Mouse (Mus musculus) MEL-GATA-1-ER (cell line): ENCODE data around the gene Zfp410.

Experiments
- DNase-seq: peaks from one replicate; pipeline ENCODE4 v3.0.0-alpha.2; 2012; ENCODE audit warnings: low read depth; ENCODE audit errors: extremely low read depth

The Zfp410 gene

GRCm38 (mm10) chr12:84361555-84362489 is 45.2 kb downstream of the Zfp410 start, which contains the start of the genes Coq6 and Fam161b:
Gene Coq6 (plus strand): TSS chr12:84361657.
Gene Fam161b (minus strand): TSS chr12:84361833.
- peak; percentile 99 for DNase-seq

- DNase-seq = no peak
These were observed 46.2 kb downstream of the Zfp410 start for GRCm38 (mm10) chr12:84362872-84363271.

- DNase-seq = no peak
These were observed 47.6 kb downstream of the Zfp410 start for GRCm38 (mm10) chr12:84364291-84364690.

GRCm38 (mm10) chr12:84365137-84365536 is 48.5 kb downstream of the Zfp410 start:
- DNase-seq = no peak

GRCm38 (mm10) chr12:84366971-84367370 is 50.3 kb downstream of the Zfp410 start:
- no peak for DNase-seq

GRCm38 (mm10) chr12:84371647-84372046 is 55.0 kb downstream of the Zfp410 start:
- no peak for DNase-seq

GRCm38 (mm10) chr12:84373831-84374481 is 57.3 kb downstream of the Zfp410 start:
- DNase-seq = no peak

- DNase-seq = no peak
These were observed 65.7 kb downstream of the Zfp410 start for GRCm38 (mm10) chr12:84382369-84382768.

GRCm38 (mm10) chr12:84384644-84385081 is 68.0 kb downstream of the Zfp410 start:
- DNase-seq = no peak

GRCm38 (mm10) chr12:84385408-84385807 is 68.8 kb downstream of the Zfp410 start:
- no peak for DNase-seq

GRCm38 (mm10) chr12:84388097-84388496 is 71.4 kb downstream of the Zfp410 start:
- DNase-seq = no peak

- no peak for DNase-seq
These were observed 72.2 kb downstream of the Zfp410 start for GRCm38 (mm10) chr12:84388774-84389400.

GRCm38 (mm10) chr12:84390336-84390735 is 73.7 kb downstream of the Zfp410 start:
- DNase-seq = no peak

- DNase-seq = no peak
These were observed 76.0 kb downstream of the Zfp410 start for GRCm38 (mm10) chr12:84392681-84393080.
